Mouse (Mus musculus) macrophage (primary cell): ENCODE data around the gene Gm5565. TPM values are rescaled to one million over a fixed set of nuclear protein-coding genes. Genes with fewer than 3 reads are reported as not detected.
"Not testable (repeated sequence)": the region's sequence is repeated elsewhere in the genome, so short reads cannot be mapped to it uniquely, and the experiment has no call there.

ENCODE experiments used
- H3K27ac ChIP-seq: fragments of 350-480 bp; formaldehyde crosslinking; 2 replicates; pipeline ENCODE4 v1.9.0; 2021
- H3K36me3 ChIP-seq: fragments of 350-480 bp; formaldehyde crosslinking; 2 replicates; pipeline ENCODE4 v1.9.0; 2021; ENCODE audit errors: inconsistent target
- H3K4me3 ChIP-seq: fragments of 350-480 bp; formaldehyde crosslinking; 2 replicates; pipeline ENCODE4 v1.9.0; 2021; ENCODE audit errors: inconsistent target
- H3K79me2 ChIP-seq: fragments of 350-480 bp; formaldehyde crosslinking; 2 replicates; pipeline ENCODE4 v1.9.0; 2021; ENCODE audit errors: inconsistent target
- WGBS: methylation state at CpG from one replicate; pipeline ENCODE4 v1.1.7; 2026; ENCODE audit warnings: inconsistent platforms; ENCODE audit not compliant: missing documents; 5-methylcytosine and 5-hydroxymethylcytosine counted together
- polyA plus RNA-seq: library from polyadenylated mRNA; stranded (reverse); fragments of 250-400 nt; gene quantifications from 3 replicates; pipeline ENCODE4 v1.2.4, GENCODE M21; 2018; ENCODE audit warnings: inconsistent platforms
- total RNA-seq, 78 experiments: library from RNA; depleted of rRNA; stranded (reverse); fragments of 250-400 nt; gene quantifications; 1 replicate in 9 of 78; 2 replicates in 24 of 78; 3 replicates in 43 of 78; 4 replicates in 2 of 78; pipeline ENCODE4 v1.2.4; 2018; ENCODE audit warnings: inconsistent platforms in 56 of 78

Gm5565 gene
- not detected for total RNA-seq (2018; cell fraction: chromatin; rRNA removed)
- total RNA-seq (2018; cell fraction: cytosol; rRNA removed), result not detected
- not detected for total RNA-seq (2018; cell fraction: nucleus; rRNA removed)
- not detected in 3 replicates for polyA plus RNA-seq

DNA sequence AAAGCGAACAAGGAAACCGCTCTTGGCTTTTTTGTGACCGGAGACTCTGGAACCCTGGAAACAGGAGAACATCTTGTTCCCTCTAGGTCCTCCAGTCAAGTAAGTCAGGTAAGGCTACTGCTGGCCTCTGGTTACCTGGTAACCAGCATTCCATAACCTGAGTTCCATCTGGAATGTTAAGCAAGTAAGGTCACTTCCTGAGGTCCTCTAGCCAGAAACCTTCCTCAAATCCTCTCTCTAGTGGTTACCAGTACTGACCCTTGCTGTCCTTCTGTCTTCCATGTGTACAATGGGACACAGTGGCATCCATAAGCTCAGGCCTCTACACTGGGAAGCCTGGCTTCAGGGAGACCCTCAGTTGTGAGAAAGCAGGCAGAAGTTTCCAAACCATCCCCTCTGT lies at the start of gene Gm5565:
Gene Gm5565, minus strand, starts transcription at position 101 of the 400 bp plus-strand sequence.
- not testable (repeated sequence) for H3K36me3 ChIP-seq, H3K27ac ChIP-seq, H3K4me3 ChIP-seq, H3K79me2 ChIP-seq
- WGBS, result 91% methylated on average over 3 of the region's 3 CpGs

- H3K36me3 ChIP-seq, result peaks cover 61% of the 10 kb centered on the region
- WGBS, result 96% methylated on average over 5 of the region's 5 CpGs
- H3K27ac ChIP-seq, result no peak overlapping the region
- no peak overlapping the region for H3K4me3 ChIP-seq
- no peaks in the 10 kb centered on the region for H3K79me2 ChIP-seq
These were observed 45.2 kb upstream of the Gm5565 start for GRCm38 (mm10) chr5:146205537-146205936.

GRCm38 (mm10) chr5:146203921-146204320 lies 43.6 kb upstream of the Gm5565 start:
- 50% methylated on average over 2 of the region's 2 CpGs for WGBS
- H3K36me3 ChIP-seq, result peaks cover 46% of the 10 kb centered on the region
- H3K4me3 ChIP-seq, result no peak overlapping the region
- H3K27ac ChIP-seq, result no peak overlapping the region
- H3K79me2 ChIP-seq, result no peaks in the 10 kb centered on the region

DNA sequence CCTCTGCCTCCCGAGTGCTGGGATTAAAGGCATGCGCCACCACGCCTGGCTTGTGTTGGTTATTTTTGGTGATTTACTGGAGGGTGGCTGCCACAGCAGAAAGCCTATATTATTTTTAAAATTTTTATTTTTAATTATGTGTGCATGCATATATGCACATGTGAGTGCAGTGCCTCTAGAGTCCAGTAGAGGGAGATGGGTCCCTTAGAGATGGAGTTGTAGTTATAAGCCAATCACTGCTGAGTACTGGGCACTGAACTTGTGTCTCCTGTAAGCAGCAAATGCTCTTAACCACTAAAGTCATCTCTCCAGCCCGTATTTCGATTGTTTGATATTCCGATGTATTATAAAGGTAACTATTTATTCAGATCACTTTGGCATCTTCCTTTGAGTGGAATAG lies 40.2 kb upstream of the Gm5565 start:
- peaks cover 14% of the 10 kb centered on the region; the same call in 1 of the 2 replicates for H3K36me3 ChIP-seq
- 97% methylated on average over 5 of the region's 6 CpGs for whole genome bisulfite sequencing

DNA sequence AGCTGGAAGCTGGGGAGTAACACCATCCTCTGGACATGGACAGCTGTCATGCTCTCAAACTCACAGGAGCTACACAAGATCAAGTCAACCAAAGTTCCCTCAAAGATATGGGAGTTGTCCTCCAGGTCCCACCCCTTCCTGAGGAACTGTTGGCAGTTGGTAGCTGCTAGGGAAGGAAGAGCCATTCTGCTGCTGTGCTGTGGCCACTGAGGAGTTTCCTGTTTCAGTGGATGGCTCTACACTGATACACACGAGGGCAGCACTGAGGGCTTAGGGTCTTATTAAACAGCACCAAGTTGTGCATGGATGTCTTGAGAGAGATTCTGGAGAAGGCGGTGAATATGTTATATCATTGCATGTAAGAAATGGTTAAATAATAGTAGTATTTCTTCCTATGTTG lies 39.2 kb upstream of the Gm5565 start:
- no peak overlapping the region for H3K27ac ChIP-seq
- H3K4me3 ChIP-seq, result no peak overlapping the region
- no peaks in the 10 kb centered on the region for H3K79me2 ChIP-seq
- H3K36me3 ChIP-seq, result peaks cover 3% of the 10 kb centered on the region; the same call in 1 of the 2 replicates
- 60% methylated on average over 2 of the region's 2 CpGs for WGBS

More for the DNA sequence above, 40.2 kb upstream of the Gm5565 start:
- Histone ChIP-seq H3K27ac (no peak overlapping the region), H3K4me3 (no peak overlapping the region), H3K79me2 (no peaks in the 10 kb centered on the region)

GRCm38 (mm10) chr5:146199073-146199472 lies 38.7 kb upstream of the Gm5565 start:
- Histone ChIP-seq H3K36me3 (no peaks in the 10 kb centered on the region; the same call in 1 of the 2 replicates), H3K79me2 (no peaks in the 10 kb centered on the region), H3K4me3 (no peak overlapping the region), H3K27ac (no peak overlapping the region)

- WGBS, result 91% methylated on average over 8 of the region's 8 CpGs
- Histone ChIP-seq H3K36me3 (no peaks in the 10 kb centered on the region), H3K27ac (no peak overlapping the region), H3K79me2 (no peaks in the 10 kb centered on the region), H3K4me3 (no peak overlapping the region)
These were observed 33.0 kb upstream of the Gm5565 start for GRCm38 (mm10) chr5:146193360-146193759.

DNA sequence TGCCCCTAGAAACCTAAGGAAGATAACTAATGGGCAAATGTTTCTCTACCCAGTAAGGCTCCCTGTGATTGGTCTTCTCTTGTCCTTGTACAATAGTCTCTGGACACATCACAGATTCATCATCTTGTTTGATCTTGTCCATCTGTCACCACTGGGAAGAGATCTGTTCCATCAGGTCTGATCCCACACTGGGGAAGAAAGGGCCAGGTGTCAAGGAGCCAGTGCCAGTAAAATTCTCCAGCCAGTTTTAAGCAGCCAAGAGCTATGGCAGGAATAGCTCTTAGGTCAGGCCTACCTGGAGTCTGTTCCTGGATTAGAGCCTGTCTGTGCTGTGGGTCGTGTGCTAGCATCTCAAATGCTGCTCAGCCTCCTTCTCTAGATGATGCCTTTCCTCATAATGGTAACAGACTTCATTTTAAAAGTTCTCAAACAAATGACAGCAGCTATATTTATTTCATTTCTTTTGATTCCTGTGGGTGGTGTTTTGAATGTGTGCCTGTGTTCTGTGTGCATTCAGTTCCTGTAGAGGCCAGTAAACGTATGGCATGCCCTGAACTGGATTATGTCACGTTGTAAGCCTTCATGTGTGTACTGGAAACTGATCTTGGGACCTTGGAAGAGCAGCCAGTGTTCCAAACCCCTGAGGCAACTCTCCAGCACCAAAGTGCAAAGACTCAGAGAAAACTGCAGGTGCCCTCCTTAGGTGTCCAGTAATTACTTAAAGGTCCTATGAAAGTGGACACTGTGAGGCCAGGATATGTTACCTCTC lies 30.3 kb upstream of the Gm5565 start:
- H3K36me3 ChIP-seq, result no peaks in the 10 kb centered on the region
- no peak overlapping the region for H3K4me3 ChIP-seq
- 95% methylated on average over 3 of the region's 3 CpGs for WGBS
- no peak overlapping the region for H3K27ac ChIP-seq
- no peaks in the 10 kb centered on the region for H3K79me2 ChIP-seq

DNA sequence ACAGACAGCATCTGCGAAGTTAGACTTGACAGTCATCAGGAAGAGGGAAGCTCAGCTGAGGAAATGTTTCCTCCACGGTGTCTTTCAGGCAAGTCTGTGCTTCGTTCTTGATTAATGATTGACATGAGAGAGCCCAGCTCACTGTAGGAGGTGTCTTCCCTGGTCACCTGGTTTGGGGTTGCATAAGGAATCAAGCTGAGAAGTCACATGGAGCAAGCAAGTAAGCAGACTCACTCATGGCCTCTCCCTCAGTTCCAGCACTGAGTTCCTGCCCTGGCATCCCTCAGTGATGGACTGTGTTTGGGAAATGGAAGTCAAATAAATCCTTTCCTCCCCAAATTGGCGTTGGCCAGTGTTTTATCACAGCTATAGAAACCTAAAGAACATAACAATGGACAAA lies 29.8 kb upstream of the Gm5565 start:
- whole genome bisulfite sequencing, result 66% methylated on average over 4 of the region's 4 CpGs
- Histone ChIP-seq H3K27ac (no peak overlapping the region), H3K4me3 (no peak overlapping the region), H3K79me2 (no peaks in the 10 kb centered on the region), H3K36me3 (no peaks in the 10 kb centered on the region)

DNA sequence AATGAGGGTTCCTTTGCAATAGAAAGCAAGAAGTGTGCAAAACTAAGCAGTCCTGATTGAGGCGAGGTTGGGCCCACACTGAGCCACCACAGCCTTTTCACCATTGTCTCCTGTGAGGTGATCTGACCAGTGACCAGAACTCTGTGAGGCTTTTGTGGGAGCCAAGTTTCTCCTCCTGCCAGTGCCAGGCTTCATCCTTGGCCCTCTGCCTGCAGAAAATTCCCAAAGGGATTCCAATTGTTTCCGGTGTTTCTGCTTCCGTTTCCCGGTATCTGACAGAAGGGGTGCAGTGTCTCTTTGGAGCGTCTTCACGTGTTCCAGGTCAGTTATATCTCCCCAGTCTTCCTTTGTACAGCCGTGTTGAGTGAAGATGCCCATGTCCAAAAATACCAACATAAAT lies 28.4 kb upstream of the Gm5565 start:
- Histone ChIP-seq H3K36me3 (no peaks in the 10 kb centered on the region), H3K4me3 (no peak overlapping the region), H3K79me2 (no peaks in the 10 kb centered on the region), H3K27ac (no peak overlapping the region)
- WGBS, result 87% methylated on average over 7 of the region's 7 CpGs

DNA sequence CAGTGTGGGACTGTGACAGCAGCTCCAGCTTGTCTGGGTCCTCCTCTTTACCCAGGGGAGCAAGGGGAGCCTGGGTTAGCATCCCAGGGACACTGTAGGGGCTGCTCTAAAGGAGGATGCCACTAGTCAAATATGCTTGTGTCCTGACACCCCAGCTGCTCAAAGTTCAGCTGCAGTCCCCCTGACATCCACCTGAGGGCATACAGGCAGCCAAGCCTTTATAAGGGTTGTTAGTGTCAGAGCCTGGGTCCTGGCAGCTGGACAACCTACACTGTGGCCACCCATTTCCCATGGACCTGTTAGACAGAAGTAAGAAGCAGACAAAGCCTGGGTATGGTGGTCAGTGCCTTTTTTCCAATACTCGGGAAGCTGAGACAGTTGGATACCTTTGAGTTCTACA lies 27.8 kb upstream of the Gm5565 start:
- Histone ChIP-seq H3K36me3 (no peaks in the 10 kb centered on the region), H3K79me2 (no peaks in the 10 kb centered on the region), H3K27ac (no peak overlapping the region), H3K4me3 (no peak overlapping the region)
- WGBS, result 94% methylated on average over 1 of the region's 1 CpGs

- WGBS, result 27% methylated on average over 5 of the region's 5 CpGs
- not testable (repeated sequence) for H3K27ac ChIP-seq, H3K4me3 ChIP-seq, H3K79me2 ChIP-seq, H3K36me3 ChIP-seq
These were observed 27.1 kb upstream of the Gm5565 start for GRCm38 (mm10) chr5:146187441-146187840.

- WGBS, result 87% methylated on average over 4 of the region's 4 CpGs
- H3K4me3 ChIP-seq, H3K79me2 ChIP-seq, H3K27ac ChIP-seq, H3K36me3 ChIP-seq: not testable (repeated sequence)
These were observed 24.9 kb upstream of the Gm5565 start, which contains the start of gene 1700001J03Rik for GRCm38 (mm10) chr5:146185204-146185603. 1700001J03Rik (minus strand) TSS chr5:146185304.

GRCm38 (mm10) chr5:146172744-146173143 lies 12.4 kb upstream of the Gm5565 start:
- not testable (repeated sequence) for H3K36me3 ChIP-seq, H3K79me2 ChIP-seq, H3K4me3 ChIP-seq, H3K27ac ChIP-seq
- WGBS, result 49% methylated on average over 4 of the region's 4 CpGs

GRCm38 (mm10) chr5:146170621-146171020 lies 10.3 kb upstream of the Gm5565 start, which contains the start of gene Gm6309:
Gm6309 (minus strand) TSS chr5:146170721.
- WGBS, result 86% methylated on average over 2 of the region's 2 CpGs
- not testable (repeated sequence) for H3K27ac ChIP-seq, H3K36me3 ChIP-seq, H3K4me3 ChIP-seq, H3K79me2 ChIP-seq
